Mouse (Mus musculus) limb, embryonic 14.5 days (tissue): ENCODE results near the gene Krt9. TPM values are rescaled to one million over a fixed set of nuclear protein-coding genes. Genes with fewer than 3 reads are reported as not detected.
A peak's percentile ranks its signal among the peaks of the same experiment; 100 is the strongest.
"Not testable (repeated sequence)": the region's sequence is repeated elsewhere in the genome, so short reads cannot be mapped to it uniquely, and the experiment has no call there.

ENCODE experiments used
- ATAC-seq: fragments of 200-750 bp; cut with Nextera tagmentation; 2 replicates; pipeline ENCODE4 v1.8.0; 2017; ENCODE audit warnings: low read depth, moderate number of reproducible peaks, moderate TSS enrichment; ENCODE audit not compliant: low FRiP score
- DNase-seq: peaks from one replicate; pipeline ENCODE4 v3.0.0-alpha.2; 2015; ENCODE audit warnings: low spot score
- H3K27ac ChIP-seq: fragments of 300-500 bp; sonication (generic); replicated peaks from 2 replicates; pipeline ENCODE4 v1.5.1; 2014; ENCODE audit warnings: low read depth, mild to moderate bottlenecking, low read length, moderate library complexity, mixed read lengths
- H3K27me3 ChIP-seq: fragments of 300-500 bp; sonication (generic); 2 replicates; pipeline ENCODE4 v1.6.1; 2014; ENCODE audit warnings: low read length, mixed read lengths; ENCODE audit not compliant: control insufficient read depth, insufficient read depth
- H3K36me3 ChIP-seq: fragments of 300-500 bp; sonication (generic); 2 replicates; pipeline ENCODE4 v1.6.1; 2014; ENCODE audit warnings: mild to moderate bottlenecking, low read length, moderate library complexity, mixed read lengths; ENCODE audit not compliant: control insufficient read depth, insufficient read depth
- H3K4me1 ChIP-seq: fragments of 300-500 bp; sonication (generic); 2 replicates; pipeline ENCODE4 v1.6.1; 2014; ENCODE audit warnings: antibody characterized with exemption, low read length, mixed read lengths; ENCODE audit not compliant: control insufficient read depth, insufficient read depth
- H3K4me2 ChIP-seq: fragments of 300-500 bp; sonication (generic); replicated peaks from 2 replicates; pipeline ENCODE4 v1.6.1; 2014; ENCODE audit warnings: low read depth, mild to moderate bottlenecking, low read length, moderate library complexity; ENCODE audit not compliant: severe bottlenecking
- H3K4me3 ChIP-seq: fragments of 300-500 bp; sonication (generic); replicated peaks from 2 replicates; pipeline ENCODE4 v1.5.1; 2014; ENCODE audit warnings: low read length
- H3K9ac ChIP-seq: fragments of 300-500 bp; sonication (generic); 2 replicates; pipeline ENCODE4 v1.6.1; 2014; ENCODE audit warnings: mild to moderate bottlenecking, low read depth, low read length, moderate library complexity; ENCODE audit not compliant: severe bottlenecking
- H3K9me3 ChIP-seq: fragments of 300-500 bp; sonication (generic); 2 replicates; pipeline ENCODE4 v1.6.1; 2016; ENCODE audit warnings: low read length; ENCODE audit not compliant: control insufficient read depth
- POLR2A ChIP-seq: fragments of 200-500 bp; IDR thresholded peaks from 2 replicates; pipeline ENCODE4 v1.8.0; 2012; ENCODE audit warnings: inconsistent platforms, mild to moderate bottlenecking, moderate library complexity, borderline replicate concordance; ENCODE audit not compliant: insufficient read depth, insufficient read length; ENCODE audit errors: extremely low read depth
- WGBS: fragments of 180-500 bp; shearing (Covaris S2); extraction: QIAGEN DNeasy Blood & Tissue Kit; methylation state at CpG from one replicate; pipeline ENCODE4 v1.1.7; 2014; 5-methylcytosine and 5-hydroxymethylcytosine counted together
- polyA plus RNA-seq, 2 experiments: library from polyadenylated mRNA; depleted of rRNA in 1 of 2; stranded (reverse) in 1 of 2; unstranded in 1 of 2; fragments of >200 nt; fragmentation: Nextera tagmentation in 1 of 2; extraction: Ambion mirVana in 1 of 2; gene quantifications; 2 replicates each; pipeline versions ENCODE4 v1.2.1 to v1.2.3; 2012 to 2014

Krt9 gene
- polyA plus RNA-seq (2012; rRNA removed): 0.24 and 0.39 TPM in 2 replicates
- polyA plus RNA-seq (2014; fragmentation: Nextera tagmentation; extraction: Ambion mirVana): not detected in 2 replicates

GRCm38 (mm10) chr11:100192992-100193391 is at the start of gene Krt9:
Krt9 (minus strand) TSS chr11:100193246.
- H3K36me3 ChIP-seq: no peaks in the 10 kb centered on the region
- no peak within 1 kb of the TSS for H3K4me3 ChIP-seq
- H3K27me3 ChIP-seq: no peaks in the 10 kb centered on the region
- DNase-seq (no peak), ATAC-seq (no peak)
- H3K27ac ChIP-seq: no peak within 1 kb of the TSS
- H3K4me1 ChIP-seq: no peaks in the 10 kb centered on the region
- no peak within 1 kb of the TSS for H3K4me2 ChIP-seq
- WGBS: 37% methylated on average over 9 of the region's 9 CpGs
- no peak within 1 kb of the TSS for H3K9ac ChIP-seq
- H3K9me3 ChIP-seq: no peaks in the 10 kb centered on the region
- no peak for TF ChIP-seq POLR2A

- WGBS: 86% methylated on average over 4 of the region's 4 CpGs
- H3K27ac ChIP-seq, H3K9ac ChIP-seq, ATAC-seq, H3K9me3 ChIP-seq, H3K27me3 ChIP-seq, H3K4me1 ChIP-seq, H3K4me2 ChIP-seq, H3K4me3 ChIP-seq, H3K36me3 ChIP-seq, DNase-seq: not testable (repeated sequence)
Measured at GRCm38 (mm10) chr11:100240272-100240671, 47.2 kb upstream of the Krt9 start.

- H3K36me3 ChIP-seq: no peaks in the 10 kb centered on the region
- WGBS: 68% methylated on average over 8 of the region's 8 CpGs
- TF ChIP-seq POLR2A: no peak
Measured at GRCm38 (mm10) chr11:100221741-100222140, 28.7 kb upstream of the Krt9 start.

GRCm38 (mm10) chr11:100219304-100219703 is 26.3 kb upstream of the Krt9 start:
- no peak overlapping the region for H3K4me3 ChIP-seq
- H3K27me3 ChIP-seq: no peaks in the 10 kb centered on the region
- H3K4me2 ChIP-seq: no peak overlapping the region
- WGBS: 89% methylated on average over 4 of the region's 4 CpGs
- H3K36me3 ChIP-seq: no peaks in the 10 kb centered on the region
- H3K4me1 ChIP-seq: no peaks in the 10 kb centered on the region
- ATAC-seq (no peak), DNase-seq (no peak)
- H3K9me3 ChIP-seq: no peaks in the 10 kb centered on the region
- no peak overlapping the region for H3K27ac ChIP-seq
- TF ChIP-seq POLR2A: no peak
- no peak overlapping the region for H3K9ac ChIP-seq

More at GRCm38 (mm10) chr11:100221741-100222140, 28.7 kb upstream of the Krt9 start:
- ATAC-seq (no peak), DNase-seq (no peak)
- Histone ChIP-seq H3K4me2 (no peak overlapping the region), H3K27ac (no peak overlapping the region), H3K4me1 (no peaks in the 10 kb centered on the region), H3K9ac (no peak overlapping the region), H3K9me3 (peaks cover 5% of the 10 kb centered on the region), H3K27me3 (no peaks in the 10 kb centered on the region), H3K4me3 (no peak overlapping the region)

GRCm38 (mm10) chr11:100208542-100208941 is 15.5 kb upstream of the Krt9 start:
- no peak overlapping the region for H3K4me3 ChIP-seq
- no peaks in the 10 kb centered on the region for H3K36me3 ChIP-seq
- no peaks in the 10 kb centered on the region for H3K9me3 ChIP-seq
- H3K27me3 ChIP-seq: no peaks in the 10 kb centered on the region
- no peak for ATAC-seq
- DNase-seq: peak; percentile 25
- H3K9ac ChIP-seq: no peak overlapping the region
- H3K27ac ChIP-seq: no peak overlapping the region
- no peak for TF ChIP-seq POLR2A
- H3K4me2 ChIP-seq: no peak overlapping the region
- 53% methylated on average over 6 of the region's 6 CpGs for WGBS
- H3K4me1 ChIP-seq: no peaks in the 10 kb centered on the region

- TF ChIP-seq POLR2A: no peak
Measured at GRCm38 (mm10) chr11:100207498-100207897, 14.5 kb upstream of the Krt9 start, which contains the start of gene Krt14. Krt14 (minus strand) TSS chr11:100207548.

More at GRCm38 (mm10) chr11:100207498-100207897, 14.5 kb upstream of the Krt9 start, which contains the start of gene Krt14:
- Histone ChIP-seq H3K9me3 (no peaks in the 10 kb centered on the region), H3K9ac (0 out of 2 replicates have a peak within 1 kb of the TSS, but pooled peaks have one; percentile 12), H3K4me1 (no peaks in the 10 kb centered on the region), H3K36me3 (no peaks in the 10 kb centered on the region), H3K4me2 (no peak within 1 kb of the TSS), H3K4me3 (peak within 1 kb of the TSS; percentile 21), H3K27me3 (no peaks in the 10 kb centered on the region), H3K27ac (no peak within 1 kb of the TSS)
- ATAC-seq (no peak), DNase-seq (no peak)
- 71% methylated on average over 8 of the region's 8 CpGs for WGBS
